Mouse (Mus musculus): ENCODE data around the gene Mcpt1.

DNA sequence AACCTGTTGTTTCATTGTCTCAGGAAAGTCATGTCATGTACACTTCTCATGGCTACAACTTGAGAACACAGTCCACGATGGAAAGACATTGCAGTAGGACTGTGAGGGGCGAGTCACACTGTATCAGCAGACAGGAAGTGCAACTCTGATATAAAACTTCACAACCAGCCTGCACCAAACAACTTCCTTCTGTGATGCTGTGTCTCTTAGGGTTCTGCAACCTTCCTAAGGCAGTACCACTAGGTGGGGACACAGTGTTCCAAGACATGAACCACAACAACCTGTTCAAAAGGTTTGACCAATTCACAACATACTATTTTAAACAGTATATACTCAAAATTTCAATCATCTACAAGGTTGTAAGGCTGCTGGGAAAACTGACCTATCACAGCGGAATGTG, 37.6 kb downstream of the Mcpt1 start:
- TF ChIP-seq CTCF (IDR thresholded peaks at IDR 0.05; ENCODE audit: control insufficient read depth, insufficient read depth, low read length) (no peak), POLR2A (IDR thresholded peaks at IDR 0.05; ENCODE audit: borderline replicate concordance, control insufficient read depth, low read depth, low read length) (no peak)

All from bone marrow, adult 2 months (tissue).